Mouse (Mus musculus) heart, adult 2 months (tissue): ENCODE results near the gene Gm42878. TPM values are rescaled to one million over a fixed set of nuclear protein-coding genes. Genes with fewer than 3 reads are reported as not detected.
A peak's percentile ranks its signal among the peaks of the same experiment; 100 is the strongest.

Experiments used
- DNase-seq, 2 experiments: peaks; one replicate each; pipeline ENCODE4 v3.0.0; 2021
- H3K27ac ChIP-seq: fragments of 200-600 bp; 2 replicates; pipeline ENCODE4 v1.8.1; 2022
- H3K27me3 ChIP-seq: fragments of 200-500 bp; 2 replicates; pipeline ENCODE4 v1.6.1; 2012; ENCODE audit warnings: mild to moderate bottlenecking, low read length, inconsistent platforms, mixed read lengths; ENCODE audit not compliant: control insufficient read depth, insufficient read depth
- H3K36me3 ChIP-seq: fragments of 200-500 bp; 2 replicates; pipeline ENCODE4 v1.6.1; 2012; ENCODE audit warnings: low read length, inconsistent platforms; ENCODE audit not compliant: control insufficient read depth, insufficient read depth
- H3K4me1 ChIP-seq: fragments of 200-500 bp; 2 replicates; pipeline ENCODE4 v1.6.1; 2011; ENCODE audit warnings: low read length; ENCODE audit not compliant: control insufficient read depth, insufficient read depth
- H3K4me3 ChIP-seq: fragments of 200-600 bp; 2 replicates; pipeline ENCODE4 v1.8.1; 2022
- H3K79me2 ChIP-seq: fragments of 200-500 bp; replicated peaks from 2 replicates; pipeline ENCODE4 v1.6.1; 2012; ENCODE audit warnings: mild to moderate bottlenecking, inconsistent platforms, low read length, moderate library complexity, mixed read lengths; ENCODE audit not compliant: control insufficient read depth, insufficient read depth
- H3K9ac ChIP-seq: fragments of 200-500 bp; 2 replicates; pipeline ENCODE4 v1.6.1; 2012; ENCODE audit warnings: low read depth, mild to moderate bottlenecking, control low read depth, inconsistent platforms, low read length, mixed read lengths
- CTCF ChIP-seq: fragments of 200-600 bp; IDR thresholded peaks from 2 replicates; pipeline ENCODE4 v1.8.1; 2022; ENCODE audit warnings: antibody characterized with exemption, mild to moderate bottlenecking, moderate library complexity
- EP300 ChIP-seq: fragments of 200-500 bp; IDR thresholded peaks from 2 replicates; pipeline ENCODE4 v1.6.1; 2011; ENCODE audit warnings: low read depth, low read length, control low read depth; ENCODE audit not compliant: insufficient read depth
- POLR2A ChIP-seq: fragments of 200-500 bp; IDR thresholded peaks from 2 replicates; pipeline ENCODE4 v1.6.1; 2011; ENCODE audit warnings: mild to moderate bottlenecking, low read depth, low read length, control low read depth; ENCODE audit not compliant: insufficient read depth
- WGBS: fragments of 180-500 bp; shearing (Covaris S2); methylation state at CpG from one replicate; pipeline ENCODE4 v1.1.7; 2018; 5-methylcytosine and 5-hydroxymethylcytosine counted together
- intact Hi-C: fragments of 180-260 bp; cut with DNase I; formaldehyde crosslinking; loops from one replicate; pipeline ENCODE4 v1.15.1; 2025
- long read RNA-seq: library from polyadenylated mRNA; stranded (forward); transcript quantifications from one replicate; pipeline ENCODE4 v2.0.0, GENCODE M21; 2021
- polyA plus RNA-seq: library from polyadenylated mRNA; depleted of rRNA; stranded (reverse); fragments of >200 nt; gene quantifications from 2 replicates; pipeline ENCODE4 v1.2.3, GENCODE M21; 2012; rRNA removed
- total RNA-seq, 2 experiments: library from RNA; stranded (reverse); gene quantifications; 2 replicates each; pipeline ENCODE4 v1.2.3; 2021

Gene Gm42878
- total RNA-seq (under 1 TPM in 1 of 2 experiments, not detected in 1; 0.63 TPM), polyA plus RNA-seq (0.16 and 0.79 TPM in 2 replicates)
- long read RNA-seq = 0 reads

- H3K79me2 ChIP-seq = no peaks in the 10 kb centered on the region; the same call in none of the 2 replicates
- intact Hi-C loops = loop anchor here (5.0 kb wide), 1 partner anchor 148 kb away; the partner anchor contains the start of gene Naa25
- peak within 1 kb of the TSS; percentile 99 for H3K27ac ChIP-seq
- H3K4me1 ChIP-seq = peaks cover 4% of the 10 kb centered on the region
- H3K4me3 ChIP-seq = peak within 1 kb of the TSS; percentile 79
- DNase-seq = no peak
- peaks cover 3% of the 10 kb centered on the region; the same call in 1 of the 2 replicates for H3K36me3 ChIP-seq
- no peaks in the 10 kb centered on the region for H3K27me3 ChIP-seq
- TF ChIP-seq CTCF (no peak), POLR2A (no peak), EP300 (no peak)
- under 1% methylated on average over 96 of the region's 97 CpGs for WGBS
- H3K9ac ChIP-seq = peak within 1 kb of the TSS; percentile 87
Observed at GRCm38 (mm10) chr5:121544910-121545792, at the start of gene Gm42878, which contains the start of gene Adam1a. TSS of gene Gm42878 (minus strand) at chr5:121545482. TSS of gene Adam1a (minus strand) at chr5:121545482.

- Histone ChIP-seq H3K4me3 (no peak overlapping the region), H3K9ac (no peak overlapping the region), H3K79me2 (no peaks in the 10 kb centered on the region; the same call in 1 of the 2 replicates), H3K4me1 (peaks cover 29% of the 10 kb centered on the region), H3K36me3 (no peaks in the 10 kb centered on the region), H3K27ac (peak overlapping the region; percentile 91), H3K27me3 (no peaks in the 10 kb centered on the region)
- intact Hi-C loops = no loop called here
- 58% methylated on average over 6 of the region's 6 CpGs for WGBS
- no peak for TF ChIP-seq POLR2A
- TF ChIP-seq EP300 = no peak
- TF ChIP-seq CTCF = no peak
- no peak for DNase-seq
Observed at GRCm38 (mm10) chr5:121594714-121595313, 49.5 kb upstream of the Gm42878 start.

DNA sequence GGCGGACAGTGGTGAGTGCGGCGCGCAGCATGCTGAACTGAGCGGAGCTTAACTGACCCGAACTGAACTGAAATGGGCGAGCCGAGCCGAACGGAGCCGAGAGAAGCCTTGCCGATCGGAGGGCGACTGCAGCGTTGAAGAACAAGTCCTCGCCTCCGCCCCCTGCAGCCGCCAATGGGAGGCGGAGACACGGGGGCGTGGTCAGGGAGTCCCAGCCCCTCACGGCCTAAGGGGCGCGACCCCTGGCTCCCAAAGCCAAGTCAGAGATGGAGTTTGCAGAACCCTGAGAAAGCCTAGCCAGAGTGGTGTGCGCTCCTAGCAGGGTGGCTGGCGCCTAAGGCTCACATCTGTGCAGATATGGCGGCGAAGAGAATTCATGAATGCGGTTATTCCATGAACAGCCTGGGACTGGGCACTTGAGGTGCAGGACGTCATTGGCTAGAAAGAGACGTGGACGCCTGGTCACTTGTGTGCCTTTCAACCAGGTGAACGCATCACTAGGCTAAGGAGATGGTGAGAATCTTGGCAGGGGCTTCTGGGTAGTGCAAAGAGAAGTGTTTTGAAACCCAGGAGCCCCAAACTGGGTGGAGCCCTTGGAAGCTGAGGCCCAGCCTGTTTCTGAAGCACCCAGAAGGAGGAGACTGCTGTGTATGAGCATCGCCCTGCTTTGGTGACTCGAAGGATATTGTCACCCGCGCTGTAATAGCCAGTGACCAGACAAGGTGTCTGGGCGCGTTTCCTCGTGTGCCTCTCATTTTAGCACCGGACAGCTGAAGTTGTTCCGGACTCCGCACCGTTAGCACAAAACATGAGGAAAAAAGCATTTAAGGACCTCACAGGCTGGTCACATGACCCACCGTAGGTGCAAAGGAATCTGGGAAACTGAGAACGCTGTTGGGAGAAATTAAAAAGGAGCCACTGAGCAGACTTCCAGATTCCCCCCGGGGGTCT is 48.4 kb upstream of the Gm42878 start, which contains the start of gene Aldh2:
TSS of gene Aldh2 (minus strand) at position 374 of the 951 bp plus-strand sequence.
- TF ChIP-seq CTCF (peak; percentile 39), POLR2A (peak; percentile 98), EP300 (peak; percentile 85)
- peak; percentile 93 to 94 for DNase-seq
- Histone ChIP-seq H3K79me2 (no peaks in the 10 kb centered on the region; the same call in 1 of the 2 replicates), H3K27me3 (no peaks in the 10 kb centered on the region), H3K4me3 (peak within 1 kb of the TSS; percentile 74), H3K9ac (peak within 1 kb of the TSS; percentile 93), H3K27ac (peak within 1 kb of the TSS; percentile 91), H3K36me3 (no peaks in the 10 kb centered on the region), H3K4me1 (peaks cover 29% of the 10 kb centered on the region)
- intact Hi-C loops = no loop called here
- WGBS = 4% methylated on average over 47 of the region's 47 CpGs

DNA sequence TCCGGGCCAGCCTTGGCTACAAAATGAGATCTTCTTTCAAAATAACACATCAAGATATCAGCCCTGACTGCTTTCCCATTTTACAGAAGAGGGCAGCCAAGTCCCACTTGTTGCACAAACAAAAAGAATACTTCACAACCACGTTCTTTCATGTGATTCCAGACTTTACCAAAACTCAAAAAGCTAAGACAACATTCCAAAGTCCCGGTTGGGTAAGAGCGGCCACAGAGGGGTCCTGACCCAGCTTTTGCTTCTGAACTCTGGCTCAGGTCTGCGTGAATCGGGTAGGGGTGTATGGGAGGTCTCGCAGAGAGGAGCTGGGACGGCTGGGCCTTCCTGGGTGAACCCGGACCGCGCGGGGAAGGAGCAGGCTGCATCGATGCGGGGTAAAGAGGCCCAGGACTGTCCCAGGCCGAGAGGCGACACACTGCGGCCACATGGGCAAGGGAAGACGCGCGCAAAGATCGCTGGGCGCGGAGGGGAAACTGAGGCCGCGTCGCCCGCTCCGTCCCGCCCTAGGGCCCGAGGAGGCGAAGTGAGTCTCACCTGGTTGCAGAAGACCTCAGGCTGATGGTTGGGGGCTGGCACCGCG is 47.6 kb upstream of the Gm42878 start:
- WGBS = 8% methylated on average over 33 of the region's 33 CpGs
- TF ChIP-seq EP300 = no peak
- TF ChIP-seq CTCF = no peak
- peak overlapping the region; percentile 93 for H3K9ac ChIP-seq
- no peak for DNase-seq
- intact Hi-C loops = no loop called here
- H3K79me2 ChIP-seq = peaks cover 3% of the 10 kb centered on the region
- H3K27ac ChIP-seq = peak overlapping the region; percentile 91
- peaks cover 29% of the 10 kb centered on the region for H3K4me1 ChIP-seq
- H3K36me3 ChIP-seq = no peaks in the 10 kb centered on the region
- H3K4me3 ChIP-seq = peak overlapping the region; percentile 74
- H3K27me3 ChIP-seq = no peaks in the 10 kb centered on the region
